Mouse (Mus musculus) embryo, embryonic 9.5 days (tissue): ENCODE measurements around the gene Acad12.
A peak's percentile ranks its signal among the peaks of the same experiment; 100 is the strongest.
"Not testable (repeated sequence)": the region's sequence is repeated elsewhere in the genome, so short reads cannot be mapped to it uniquely, and the experiment has no call there.

Experiments
- DNase-seq: peaks from one replicate; pipeline ENCODE4 v3.0.0-alpha.2; 2017; ENCODE audit errors: extremely low spot score

The Acad12 gene

DNA sequence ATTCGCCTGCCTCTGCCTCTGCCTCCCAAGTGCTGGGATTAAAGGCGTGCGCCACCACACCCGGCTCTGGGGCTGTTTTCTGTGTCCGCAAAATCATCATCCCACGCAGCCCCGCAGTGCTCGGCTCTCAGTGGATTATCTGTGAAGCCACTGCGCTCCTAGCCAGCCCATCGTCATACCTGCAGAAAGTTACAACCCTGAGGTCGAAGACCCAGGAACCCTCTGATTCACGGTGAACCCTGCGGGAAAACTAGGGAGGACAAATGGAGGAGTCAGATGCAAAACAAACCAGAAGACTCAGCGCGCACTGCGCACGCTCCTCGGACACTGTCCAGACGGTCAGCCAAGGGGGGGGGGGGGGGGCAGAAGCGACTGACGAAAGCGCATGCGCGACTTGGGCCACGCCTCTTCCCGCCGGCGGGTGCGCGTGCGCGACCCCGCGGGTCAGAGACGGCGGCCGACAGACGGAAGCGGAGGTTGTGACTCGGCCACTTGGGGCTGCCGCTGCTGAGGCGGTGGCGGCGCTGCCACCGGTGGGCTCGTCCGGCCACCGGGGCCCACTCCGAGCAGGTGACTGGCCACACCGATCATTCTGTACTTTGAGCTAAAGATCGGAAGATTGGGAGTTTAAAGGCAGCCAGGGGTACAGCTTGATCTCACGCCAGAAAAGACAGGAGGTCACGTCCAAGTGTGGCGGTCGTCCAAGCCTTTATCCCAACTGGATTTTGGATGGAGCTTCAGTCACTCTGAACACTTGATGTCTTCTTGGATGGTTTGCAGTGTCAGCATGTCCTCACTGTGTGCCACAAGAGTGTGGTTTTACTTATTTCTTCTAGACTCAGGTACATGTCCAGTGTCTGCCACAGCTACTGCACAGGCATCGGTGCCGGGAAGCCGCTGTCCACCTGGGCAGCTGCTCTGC lies at the start of gene Acad12:
Gene Acad12 (minus strand): TSS at position 347 of the 922 bp plus-strand sequence.
- DNase-seq, result peak; percentile 97

DNA sequence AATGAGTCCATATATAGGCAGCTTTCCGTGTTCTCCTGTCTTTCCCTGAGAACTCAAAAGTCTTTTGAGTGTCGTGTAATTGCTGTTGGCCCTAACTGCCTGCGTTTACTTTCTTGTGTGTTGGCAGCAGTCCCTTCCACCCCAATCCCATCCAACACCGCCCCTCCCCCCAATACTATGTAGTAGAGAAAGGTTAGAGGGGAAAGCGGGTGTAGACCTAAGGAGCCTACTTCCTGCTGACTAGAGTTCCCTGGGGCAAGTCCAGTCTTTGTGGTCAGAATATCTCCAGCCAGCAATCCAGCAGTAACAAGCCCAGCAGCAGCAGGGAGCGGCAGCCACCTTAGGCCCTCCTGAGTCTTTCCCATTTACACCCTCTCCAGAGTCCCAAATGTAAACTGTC lies 49.7 kb upstream of the Acad12 start:
- no peak for DNase-seq

DNA sequence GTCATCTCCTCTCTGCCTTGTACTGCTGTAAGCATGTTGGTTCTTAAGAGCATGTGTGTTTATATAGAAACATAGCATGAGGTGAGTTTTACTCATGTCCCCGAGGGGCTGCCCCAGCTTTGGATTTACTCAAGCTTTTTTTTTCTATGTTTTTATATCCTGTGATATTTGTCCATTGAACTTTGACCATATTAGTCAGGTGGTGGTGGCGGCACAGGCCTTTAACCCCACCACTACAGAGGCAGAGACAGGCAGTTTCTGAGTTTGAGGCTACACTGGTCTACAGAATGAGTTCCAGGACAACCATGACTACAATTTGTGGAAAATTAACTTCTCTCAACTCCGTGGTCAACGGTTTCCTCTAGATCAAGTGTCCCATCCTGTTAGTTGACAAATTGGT lies 48.3 kb upstream of the Acad12 start:
- no peak for DNase-seq

- DNase-seq, result no peak
These were observed 46.2 kb upstream of the Acad12 start for GRCm38 (mm10) chr5:121664971-121665370.

- DNase-seq, result no peak
These were observed 45.3 kb upstream of the Acad12 start for GRCm38 (mm10) chr5:121664078-121664477.

DNA sequence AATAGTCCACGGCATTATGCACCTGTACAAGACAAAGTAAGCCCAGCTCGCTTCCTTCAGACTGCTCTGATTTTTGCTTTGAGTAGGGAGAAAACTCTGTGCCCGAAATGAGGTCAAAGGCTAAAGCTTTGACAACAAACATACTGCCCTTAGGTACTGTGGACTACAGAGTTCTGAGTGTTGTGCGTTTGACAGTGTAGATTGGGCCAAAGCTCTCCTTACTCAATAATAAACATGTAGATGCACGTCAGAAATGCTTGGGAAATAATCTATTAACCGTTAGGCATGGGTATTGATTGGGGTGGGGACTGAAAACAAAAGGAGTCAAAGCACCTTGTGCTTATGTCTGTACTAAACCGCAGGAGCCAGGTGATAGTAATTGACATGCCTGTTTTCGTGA lies 44.7 kb upstream of the Acad12 start:
- no peak for DNase-seq

DNA sequence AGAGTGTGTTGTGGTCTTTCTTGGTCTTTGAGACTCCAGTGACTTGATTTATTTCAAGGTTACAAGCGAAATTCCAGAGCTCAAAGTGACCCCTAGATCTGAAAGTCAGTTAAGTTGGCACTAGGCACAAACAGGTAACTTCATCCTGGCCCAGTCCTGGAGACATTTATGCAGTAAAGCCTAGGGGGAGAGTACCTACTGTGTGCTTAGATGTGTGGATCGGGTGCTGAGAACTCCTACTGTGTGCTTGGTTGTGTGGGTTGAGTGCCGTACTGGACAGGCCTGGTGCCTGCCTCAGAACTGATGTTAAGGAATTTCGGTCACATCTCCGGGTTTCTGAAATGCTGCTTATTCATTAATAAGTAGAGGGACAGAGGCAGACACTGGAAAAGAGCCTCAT lies 42.8 kb upstream of the Acad12 start:
- no peak for DNase-seq

DNA sequence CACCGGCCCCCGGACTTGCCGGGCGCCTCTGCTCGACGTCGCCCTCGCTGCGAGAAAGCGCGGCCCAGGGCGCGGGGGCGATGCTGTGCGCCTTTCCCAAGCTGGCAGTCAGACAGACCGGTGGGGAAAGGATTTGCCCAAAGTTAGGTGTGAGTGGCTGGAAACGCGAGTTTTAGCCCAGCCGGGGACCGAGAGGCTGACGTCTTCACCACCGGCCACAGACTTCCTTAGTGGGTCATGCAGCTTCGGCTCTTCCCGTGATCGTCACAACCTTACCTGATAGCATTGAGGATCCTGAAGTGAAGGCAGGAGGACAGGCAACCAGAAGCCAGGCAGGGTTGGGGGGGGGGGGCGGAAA lies 42.1 kb upstream of the Acad12 start:
- peak; percentile 44 for DNase-seq

GRCm38 (mm10) chr5:121660059-121660896 lies 41.5 kb upstream of the Acad12 start, which contains the start of the genes Acad10 and Brap:
Gene Acad10, minus strand, starts transcription at chr5:121660514.
Gene Brap, plus strand, starts transcription at chr5:121660563.
- DNase-seq, result peak; percentile 96

GRCm38 (mm10) chr5:121657656-121658055 lies 38.9 kb upstream of the Acad12 start:
- DNase-seq, result not testable (repeated sequence)

GRCm38 (mm10) chr5:121656866-121657265 lies 38.1 kb upstream of the Acad12 start:
- not testable (repeated sequence) for DNase-seq

DNA sequence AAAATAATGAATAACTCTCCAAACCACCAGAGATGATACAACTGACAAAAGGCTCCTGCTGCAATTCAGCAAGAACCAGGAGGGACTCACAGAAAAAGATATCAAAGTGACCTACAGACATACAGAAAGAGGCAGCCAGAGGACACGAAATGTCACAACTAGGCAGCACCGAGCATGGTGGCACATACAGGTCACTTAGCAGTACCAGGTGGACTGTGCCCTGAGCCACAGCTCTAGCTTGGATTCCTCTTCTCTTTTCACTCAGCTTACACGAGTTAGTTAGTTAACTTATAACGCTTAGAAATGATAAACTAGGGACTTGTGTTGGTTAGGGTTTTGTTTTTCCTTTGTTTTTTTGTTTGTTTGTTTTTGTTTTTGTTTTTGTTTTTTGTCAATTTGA lies 35.8 kb upstream of the Acad12 start:
- no peak for DNase-seq

DNA sequence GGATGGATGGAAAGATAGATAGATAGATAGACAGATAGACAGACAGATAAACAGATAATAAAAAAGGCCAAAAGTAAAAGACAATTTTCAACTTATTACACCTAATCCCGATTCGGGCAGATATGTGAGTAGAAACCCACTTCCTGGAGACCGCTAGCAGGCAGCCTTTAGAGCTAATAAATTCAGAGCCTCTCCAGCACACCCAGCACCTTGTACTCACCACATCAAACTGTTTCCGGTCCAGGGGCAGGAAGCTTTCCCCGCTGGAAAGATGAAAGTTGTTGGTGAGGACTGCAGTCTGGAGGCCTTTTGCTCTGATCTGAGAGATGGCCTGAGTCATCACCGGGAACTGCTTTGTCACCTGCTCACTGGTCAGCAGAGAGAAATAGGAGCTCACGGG lies 30.4 kb upstream of the Acad12 start:
- DNase-seq, result no peak

DNA sequence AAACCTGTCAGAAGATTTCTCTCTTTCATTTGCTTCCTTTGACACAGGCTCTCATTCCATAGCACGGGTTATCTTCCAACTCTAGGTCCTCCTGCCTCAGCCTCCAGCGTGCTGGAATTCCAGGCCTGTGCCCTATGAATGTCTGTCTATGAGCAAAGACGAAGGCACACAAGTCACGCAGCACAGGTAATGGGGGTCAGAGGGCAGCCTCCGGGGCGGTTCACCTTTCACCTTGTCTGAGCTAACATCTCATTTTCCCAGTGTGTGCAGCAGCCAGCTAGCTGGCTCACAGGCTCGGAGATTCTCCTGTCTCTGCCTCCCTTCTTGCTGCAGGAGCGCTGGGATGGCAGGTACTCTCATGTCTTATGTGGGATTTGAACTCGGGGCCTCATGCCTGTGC lies 20.9 kb upstream of the Acad12 start:
- DNase-seq, result no peak

GRCm38 (mm10) chr5:121637296-121637695 lies 18.6 kb upstream of the Acad12 start:
- DNase-seq, result no peak

DNA sequence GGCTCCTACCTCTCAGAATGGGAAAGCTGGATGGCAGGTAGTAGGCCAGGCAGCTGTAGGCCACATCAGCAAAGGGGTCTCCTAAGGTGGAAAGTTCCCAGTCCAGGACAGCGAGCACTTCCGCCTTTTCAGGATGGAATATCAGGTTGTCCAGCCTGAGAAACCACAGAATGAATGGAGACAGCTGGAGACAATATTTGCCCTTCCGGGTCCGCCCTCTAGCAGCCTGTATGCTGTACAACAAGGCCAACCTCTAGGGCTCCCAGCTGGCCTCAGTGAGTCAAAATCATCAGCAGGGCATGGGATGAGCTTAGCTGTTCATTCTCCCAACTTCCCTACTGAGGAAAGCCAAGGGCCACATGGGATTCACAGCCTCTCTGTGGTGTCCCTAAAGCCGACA lies 15.9 kb upstream of the Acad12 start:
- DNase-seq, result no peak

- DNase-seq, result no peak
These were observed 14.1 kb upstream of the Acad12 start for GRCm38 (mm10) chr5:121632804-121633203.

DNA sequence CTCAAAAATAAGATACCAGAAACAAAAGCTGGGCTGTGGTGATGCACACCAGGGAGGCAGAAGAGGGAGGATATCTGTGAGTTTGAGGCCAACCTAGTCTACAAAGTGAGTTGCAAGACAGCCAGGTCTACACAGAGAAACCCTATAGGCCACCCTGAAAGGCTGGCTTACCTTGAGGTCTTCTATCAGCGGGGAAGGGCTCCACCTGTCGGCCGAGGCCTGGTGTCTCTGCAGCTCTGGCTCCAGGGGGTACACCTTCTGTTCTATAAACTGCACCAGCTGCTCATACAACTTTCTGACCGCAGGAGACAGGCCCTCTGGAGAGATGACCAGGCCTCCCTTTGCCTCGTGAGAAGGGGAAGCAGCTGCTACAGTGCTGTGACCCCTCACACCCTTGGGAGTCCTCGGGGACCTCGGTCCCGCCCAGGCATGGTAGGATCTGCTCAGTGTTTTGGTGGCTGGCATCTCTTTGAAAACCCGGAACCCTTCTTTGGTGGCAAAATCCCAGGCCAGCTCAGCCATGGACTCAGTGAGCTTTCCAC lies 12.4 kb upstream of the Acad12 start:
- DNase-seq, result not testable (repeated sequence)

- peak; percentile 60 for DNase-seq
These were observed 9.1 kb upstream of the Acad12 start for GRCm38 (mm10) chr5:121627871-121628270.

DNA sequence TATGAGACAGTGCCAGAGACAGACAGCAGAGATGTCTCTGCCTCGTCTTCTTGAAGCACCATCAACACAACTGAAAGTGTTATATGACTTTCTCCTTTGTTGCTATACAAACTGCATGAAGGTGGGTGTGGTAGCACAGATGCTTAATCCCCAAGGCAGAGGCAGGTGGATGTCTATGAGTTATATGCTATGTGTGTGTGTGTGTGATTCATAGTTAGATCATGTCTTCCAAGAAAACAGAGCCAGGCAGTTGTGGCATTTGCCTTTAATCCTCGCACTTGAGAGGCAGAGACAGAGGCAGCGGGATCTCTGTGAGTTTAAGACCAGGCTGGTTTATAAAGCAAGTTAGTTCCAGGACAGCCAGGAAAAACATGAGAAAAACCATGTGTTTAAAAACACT lies 4.5 kb upstream of the Acad12 start:
- no peak for DNase-seq

DNA sequence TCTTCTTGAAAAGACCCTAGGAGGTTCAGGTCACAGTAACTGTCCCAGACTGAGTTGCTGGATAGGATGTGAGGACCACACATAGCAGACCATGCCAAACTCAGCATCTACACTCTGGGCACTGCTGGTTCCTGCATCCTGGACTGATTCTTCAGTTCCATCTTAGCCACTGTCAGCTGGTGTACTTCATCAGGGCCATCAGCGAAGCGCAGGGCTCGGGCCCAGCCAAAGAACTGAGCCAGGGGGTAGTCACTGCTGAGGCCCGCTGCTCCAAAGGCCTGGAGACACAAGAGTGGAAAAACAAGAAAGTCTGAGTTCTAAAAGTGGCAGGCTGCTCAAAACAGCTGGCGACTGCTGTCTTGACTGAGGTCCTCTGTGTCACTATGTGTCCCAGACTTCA lies 2.4 kb upstream of the Acad12 start:
- no peak for DNase-seq

DNA sequence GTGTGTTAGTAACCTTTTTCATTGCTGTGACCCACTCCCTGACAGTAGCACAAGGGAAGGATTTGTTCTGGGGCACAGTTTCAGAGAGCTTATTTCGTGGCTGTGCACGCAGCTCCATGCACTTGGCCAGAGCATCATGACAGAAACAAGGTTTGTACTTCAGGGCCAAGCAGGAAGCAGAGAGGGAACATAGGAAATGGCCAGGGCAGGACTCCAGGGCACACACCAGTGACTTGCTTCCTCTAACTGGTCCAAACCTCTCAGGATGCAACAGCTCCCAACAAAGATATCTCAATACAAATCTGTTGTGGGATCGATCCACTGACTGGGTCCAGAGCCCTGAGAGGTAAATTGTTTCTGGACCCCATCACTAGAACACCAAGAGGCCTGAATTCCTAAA lies 3.8 kb downstream of the Acad12 start:
- DNase-seq, result not testable (repeated sequence)
